Mouse (Mus musculus) heart, embryonic 16.5 days (tissue): ENCODE measurements at regions not wholly inside any gene's neighbourhood (a gene's known extent, or its start where the extent isn't known, plus 50 kb on each side); places are given as distances from the start of the nearest gene placed in this dataset.
"Not testable (repeated sequence)": the region's sequence is repeated elsewhere in the genome, so short reads cannot be mapped to it uniquely, and the experiment has no call there.

ENCODE experiments used
- ATAC-seq: fragments of 200-750 bp; cut with Nextera tagmentation; replicated peaks from 2 replicates; pipeline ENCODE4 v1.8.0; 2017; ENCODE audit warnings: moderate number of reproducible peaks; ENCODE audit not compliant: insufficient read depth, low FRiP score; ENCODE audit errors: extremely low read depth
- H3K27ac ChIP-seq: fragments of 300-500 bp; sonication (generic); 2 replicates; pipeline ENCODE4 v1.5.1; 2014; ENCODE audit warnings: mild to moderate bottlenecking, low read length, control low read depth, moderate library complexity
- H3K27me3 ChIP-seq: fragments of 300-500 bp; sonication (generic); 2 replicates; pipeline ENCODE4 v1.6.1; 2014; ENCODE audit warnings: low read length, mixed read lengths; ENCODE audit not compliant: control insufficient read depth, insufficient read depth
- H3K36me3 ChIP-seq: fragments of 300-500 bp; sonication (generic); 2 replicates; pipeline ENCODE4 v1.6.1; 2014; ENCODE audit not compliant: control insufficient read depth, insufficient read depth
- H3K4me1 ChIP-seq: fragments of 300-500 bp; sonication (generic); 2 replicates; pipeline ENCODE4 v1.6.1; 2014; ENCODE audit warnings: low read length, mixed read lengths; ENCODE audit not compliant: control insufficient read depth, insufficient read depth
- H3K4me2 ChIP-seq: fragments of 300-500 bp; sonication (generic); 2 replicates; pipeline ENCODE4 v1.6.1; 2014; ENCODE audit warnings: low read depth, mild to moderate bottlenecking, control low read depth, low read length
- H3K4me3 ChIP-seq: fragments of 300-500 bp; sonication (generic); 2 replicates; pipeline ENCODE4 v1.5.1; 2014; ENCODE audit warnings: mild to moderate bottlenecking, control low read depth, low read length
- H3K9ac ChIP-seq: fragments of 300-500 bp; sonication (generic); 2 replicates; pipeline ENCODE4 v1.6.1; 2014; ENCODE audit warnings: low read length, control low read depth
- H3K9me3 ChIP-seq: fragments of 300-500 bp; sonication (generic); replicated peaks from 2 replicates; pipeline ENCODE4 v1.6.1; 2016; ENCODE audit warnings: low read length; ENCODE audit not compliant: control insufficient read depth
- WGBS: fragments of 180-500 bp; shearing (Covaris S2); extraction: QIAGEN DNeasy Blood & Tissue Kit; methylation state at CpG from one replicate; pipeline ENCODE4 v1.1.7; 2014; 5-methylcytosine and 5-hydroxymethylcytosine counted together

GRCm38 (mm10) chr12:106310585-106311319, 300.7 kb downstream of the Vrk1 start:
- 2% methylated on average over 34 of the region's 34 CpGs for WGBS

GRCm38 (mm10) chr12:106311320-106311825, 301.3 kb downstream of the Vrk1 start:
- peak overlapping the region; percentile 60 for H3K4me3 ChIP-seq
- no peak for ATAC-seq
- H3K4me1 ChIP-seq, result 0 out of 2 replicates have a peak, but pooled peaks cover 3% of the 10 kb centered on the region
- no peak overlapping the region; the same call in 1 of the 2 replicates for H3K9ac ChIP-seq
- no peaks in the 10 kb centered on the region for H3K27me3 ChIP-seq
- H3K36me3 ChIP-seq, result no peaks in the 10 kb centered on the region
- no peaks in the 10 kb centered on the region for H3K9me3 ChIP-seq
- H3K4me2 ChIP-seq, result peak overlapping the region; percentile 81
- peak overlapping the region; percentile 29; the same call in 1 of the 2 replicates for H3K27ac ChIP-seq
- WGBS, result 51% methylated on average over 7 of the region's 7 CpGs

More at GRCm38 (mm10) chr12:106310585-106311319, 300.7 kb downstream of the Vrk1 start:
- no peaks in the 10 kb centered on the region for H3K36me3 ChIP-seq
- H3K4me1 ChIP-seq, result 0 out of 2 replicates have a peak, but pooled peaks cover 3% of the 10 kb centered on the region
- H3K4me3 ChIP-seq, result peak overlapping the region; percentile 60
- peak overlapping the region; percentile 81 for H3K4me2 ChIP-seq
- H3K27me3 ChIP-seq, result no peaks in the 10 kb centered on the region
- H3K9me3 ChIP-seq, result no peaks in the 10 kb centered on the region
- ATAC-seq, result peak; percentile 61
- peak overlapping the region; percentile 50; the same call in 1 of the 2 replicates for H3K27ac ChIP-seq
- H3K9ac ChIP-seq, result peak overlapping the region; percentile 65

GRCm38 (mm10) chr12:106311831-106312600, 302.0 kb downstream of the Vrk1 start:
- Histone ChIP-seq H3K36me3 (no peaks in the 10 kb centered on the region), H3K4me1 (0 out of 2 replicates have a peak, but pooled peaks cover 3% of the 10 kb centered on the region), H3K4me2 (no peak overlapping the region), H3K27me3 (no peaks in the 10 kb centered on the region), H3K27ac (peak overlapping the region; percentile 29; the same call in 1 of the 2 replicates), H3K9me3 (no peaks in the 10 kb centered on the region), H3K9ac (no peak overlapping the region), H3K4me3 (no peak overlapping the region)
- no peak for ATAC-seq
- 86% methylated on average over 17 of the region's 17 CpGs for WGBS

GRCm38 (mm10) chr12:106317738-106318137, 307.7 kb downstream of the Vrk1 start:
- no peak overlapping the region for H3K4me2 ChIP-seq
- H3K4me3 ChIP-seq, result no peak overlapping the region
- H3K9me3 ChIP-seq, result no peaks in the 10 kb centered on the region
- H3K27me3 ChIP-seq, result no peaks in the 10 kb centered on the region
- H3K9ac ChIP-seq, result no peak overlapping the region
- 83% methylated on average over 16 of the region's 16 CpGs for WGBS
- ATAC-seq, result no peak
- no peaks in the 10 kb centered on the region for H3K4me1 ChIP-seq
- H3K36me3 ChIP-seq, result no peaks in the 10 kb centered on the region
- no peak overlapping the region for H3K27ac ChIP-seq

- Histone ChIP-seq H3K4me1 (no peaks in the 10 kb centered on the region), H3K27me3 (no peaks in the 10 kb centered on the region), H3K9me3 (no peaks in the 10 kb centered on the region), H3K36me3 (no peaks in the 10 kb centered on the region), H3K9ac (no peak overlapping the region), H3K27ac (no peak overlapping the region), H3K4me3 (no peak overlapping the region), H3K4me2 (no peak overlapping the region)
- ATAC-seq, result no peak
- 81% methylated on average over 7 of the region's 7 CpGs for WGBS
Observed at GRCm38 (mm10) chr12:106321511-106321910, 311.5 kb downstream of the Vrk1 start.

GRCm38 (mm10) chr12:106326611-106327010, 316.6 kb downstream of the Vrk1 start:
- WGBS, result 76% methylated on average over 4 of the region's 4 CpGs
- Histone ChIP-seq H3K9me3 (peaks cover 6% of the 10 kb centered on the region; the same call in 1 of the 2 replicates), H3K4me3 (no peak overlapping the region), H3K27ac (no peak overlapping the region), H3K9ac (no peak overlapping the region), H3K4me1 (no peaks in the 10 kb centered on the region), H3K27me3 (no peaks in the 10 kb centered on the region), H3K36me3 (no peaks in the 10 kb centered on the region), H3K4me2 (no peak overlapping the region)
- no peak for ATAC-seq

GRCm38 (mm10) chr12:106327351-106327750, 317.3 kb downstream of the Vrk1 start:
- Histone ChIP-seq H3K4me1 (no peaks in the 10 kb centered on the region), H3K4me3 (no peak overlapping the region), H3K9ac (no peak overlapping the region), H3K4me2 (no peak overlapping the region), H3K9me3 (peaks cover 9% of the 10 kb centered on the region; the same call in 1 of the 2 replicates), H3K36me3 (no peaks in the 10 kb centered on the region), H3K27me3 (no peaks in the 10 kb centered on the region), H3K27ac (no peak overlapping the region)
- 61% methylated on average over 5 of the region's 5 CpGs for WGBS
- no peak for ATAC-seq

- 0 out of 2 replicates have a peak, but pooled peaks cover 2% of the 10 kb centered on the region for H3K9me3 ChIP-seq
- H3K36me3 ChIP-seq, result no peaks in the 10 kb centered on the region
- H3K4me1 ChIP-seq, result no peaks in the 10 kb centered on the region
- WGBS, result 82% methylated on average over 9 of the region's 9 CpGs
- H3K4me3 ChIP-seq, result no peak overlapping the region
- no peak overlapping the region for H3K27ac ChIP-seq
- no peaks in the 10 kb centered on the region for H3K27me3 ChIP-seq
- no peak overlapping the region for H3K9ac ChIP-seq
- no peak for ATAC-seq
- H3K4me2 ChIP-seq, result no peak overlapping the region
Observed at GRCm38 (mm10) chr12:106357867-106358266, 347.8 kb downstream of the Vrk1 start.

GRCm38 (mm10) chr12:106361646-106362045, 351.6 kb downstream of the Vrk1 start:
- not testable (repeated sequence) for ATAC-seq
- 58% methylated on average over 7 of the region's 7 CpGs for WGBS

More at GRCm38 (mm10) chr12:106361646-106362045, 351.6 kb downstream of the Vrk1 start:
- H3K4me2 ChIP-seq, H3K4me1 ChIP-seq, H3K36me3 ChIP-seq, H3K27ac ChIP-seq, H3K9me3 ChIP-seq, H3K27me3 ChIP-seq, H3K9ac ChIP-seq, H3K4me3 ChIP-seq: not testable (repeated sequence)
